Mouse (Mus musculus) gastrocnemius, adult 2 months (tissue): ENCODE results near the gene Pdzd8. TPM values are rescaled to one million over a fixed set of nuclear protein-coding genes. Genes with fewer than 3 reads are reported as not detected.

Experiments
- DNase-seq: peaks from one replicate; pipeline ENCODE4 v3.0.0; 2022
- H3K27ac ChIP-seq: fragments of 200-600 bp; 2 replicates; pipeline ENCODE4 v1.8.1; 2022; ENCODE audit warnings: mild to moderate bottlenecking
- H3K4me3 ChIP-seq: fragments of 200-600 bp; 2 replicates; pipeline ENCODE4 v1.8.1; 2022; ENCODE audit warnings: mild to moderate bottlenecking, moderate library complexity
- CTCF ChIP-seq: fragments of 200-600 bp; IDR thresholded peaks from 2 replicates; pipeline ENCODE4 v1.8.1; 2022; ENCODE audit warnings: antibody characterized with exemption, mild to moderate bottlenecking, moderate library complexity
- intact Hi-C: fragments of 180-260 bp; cut with DNase I; formaldehyde crosslinking; loops from one replicate; pipeline ENCODE4 v1.15.1; 2025
- total RNA-seq, 2 experiments: library from RNA; stranded (reverse); gene quantifications; 2 replicates each; pipeline ENCODE4 v1.2.3; 2021

Gene Pdzd8
- total RNA-seq, 2 experiments from 2014 or later = 12.1 to 17.8 TPM

DNA sequence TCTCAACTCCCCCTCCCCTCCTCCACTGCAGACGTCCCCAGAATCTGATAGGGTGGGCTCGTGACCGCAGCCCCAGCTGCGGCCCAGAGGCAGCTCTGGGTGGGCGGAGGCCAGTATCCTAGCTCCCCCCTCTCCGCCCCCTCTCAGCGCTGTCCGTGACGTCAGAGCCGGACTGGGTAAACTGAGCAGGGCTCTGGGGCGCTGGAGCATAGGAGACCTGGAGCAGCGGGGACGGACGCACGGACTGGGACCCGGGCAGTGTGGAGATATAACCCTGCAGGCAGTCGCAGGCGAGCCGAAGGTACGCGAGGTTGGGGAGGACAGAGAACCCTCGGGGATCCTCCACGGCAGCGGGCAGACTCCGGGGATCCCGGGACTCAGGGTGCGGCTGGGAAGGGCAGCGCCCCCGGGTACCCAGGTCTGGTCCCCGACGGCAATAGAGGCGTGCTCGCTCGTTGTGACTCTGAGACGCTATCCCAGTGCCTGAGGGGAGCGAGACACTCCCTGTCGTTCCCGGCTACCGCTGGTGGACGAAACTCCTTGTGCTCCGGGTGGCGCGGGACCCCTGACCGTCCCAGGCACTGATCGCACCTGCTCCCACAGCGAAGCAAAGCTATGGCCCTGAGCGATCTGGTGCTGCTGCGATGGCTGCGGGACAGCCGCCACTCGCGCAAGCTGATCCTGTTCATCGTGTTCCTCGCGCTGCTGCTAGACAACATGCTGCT lies 84.7 kb downstream of the Pdzd8 start, which contains the start of gene Slc18a2:
Gene Slc18a2 (plus strand): TSS at position 179 of the 725 bp plus-strand sequence.
- no peak for DNase-seq
- intact Hi-C loops = no loop called here
- no peak within 1 kb of the TSS for H3K27ac ChIP-seq
- H3K4me3 ChIP-seq = peak within 1 kb of the TSS; percentile 34
- TF ChIP-seq CTCF = no peak

DNA sequence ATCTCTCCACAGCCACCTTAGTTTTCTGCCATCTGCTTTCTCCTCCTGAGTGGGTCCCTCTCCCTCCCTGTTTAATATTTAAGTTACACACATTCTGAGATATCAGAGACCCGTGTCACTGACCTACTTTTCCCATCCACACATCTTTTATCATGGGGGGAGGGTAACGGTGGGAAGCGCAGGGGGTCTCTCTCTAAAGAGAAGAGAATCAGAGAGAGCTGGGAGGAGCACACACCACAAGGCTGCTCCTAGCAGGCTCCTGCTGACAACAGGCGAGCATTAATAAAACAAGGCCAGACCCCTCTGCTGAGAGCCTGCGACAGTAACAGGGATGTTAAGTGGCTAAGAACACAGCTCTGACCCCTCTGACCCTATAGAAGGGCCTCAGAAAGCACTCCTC lies 85.9 kb downstream of the Pdzd8 start:
- no peak for TF ChIP-seq CTCF
- intact Hi-C loops = no loop called here
- no peak overlapping the region for H3K27ac ChIP-seq
- no peak for DNase-seq
- H3K4me3 ChIP-seq = no peak overlapping the region

DNA sequence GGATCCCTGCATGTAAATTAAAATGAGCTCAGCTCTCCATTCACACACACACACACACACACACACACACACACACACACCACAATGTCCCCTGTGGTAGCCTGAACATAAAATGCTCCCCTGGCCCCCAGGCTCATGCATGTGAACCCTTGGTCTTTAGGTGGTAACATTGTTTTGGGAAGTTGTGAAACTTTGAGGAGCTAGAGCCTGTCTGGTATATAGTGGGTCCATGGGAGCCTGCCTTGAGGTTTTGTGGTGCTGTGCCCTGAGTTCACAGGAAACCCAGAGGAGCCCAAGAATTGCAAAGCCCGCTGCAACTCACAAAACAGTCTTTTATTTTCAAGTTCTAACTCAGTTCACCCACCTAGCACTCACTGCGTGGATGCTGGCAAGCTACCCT lies 92.9 kb downstream of the Pdzd8 start:
- no peak overlapping the region for H3K4me3 ChIP-seq
- TF ChIP-seq CTCF = no peak
- intact Hi-C loops = no loop called here
- no peak overlapping the region for H3K27ac ChIP-seq
- DNase-seq = no peak

DNA sequence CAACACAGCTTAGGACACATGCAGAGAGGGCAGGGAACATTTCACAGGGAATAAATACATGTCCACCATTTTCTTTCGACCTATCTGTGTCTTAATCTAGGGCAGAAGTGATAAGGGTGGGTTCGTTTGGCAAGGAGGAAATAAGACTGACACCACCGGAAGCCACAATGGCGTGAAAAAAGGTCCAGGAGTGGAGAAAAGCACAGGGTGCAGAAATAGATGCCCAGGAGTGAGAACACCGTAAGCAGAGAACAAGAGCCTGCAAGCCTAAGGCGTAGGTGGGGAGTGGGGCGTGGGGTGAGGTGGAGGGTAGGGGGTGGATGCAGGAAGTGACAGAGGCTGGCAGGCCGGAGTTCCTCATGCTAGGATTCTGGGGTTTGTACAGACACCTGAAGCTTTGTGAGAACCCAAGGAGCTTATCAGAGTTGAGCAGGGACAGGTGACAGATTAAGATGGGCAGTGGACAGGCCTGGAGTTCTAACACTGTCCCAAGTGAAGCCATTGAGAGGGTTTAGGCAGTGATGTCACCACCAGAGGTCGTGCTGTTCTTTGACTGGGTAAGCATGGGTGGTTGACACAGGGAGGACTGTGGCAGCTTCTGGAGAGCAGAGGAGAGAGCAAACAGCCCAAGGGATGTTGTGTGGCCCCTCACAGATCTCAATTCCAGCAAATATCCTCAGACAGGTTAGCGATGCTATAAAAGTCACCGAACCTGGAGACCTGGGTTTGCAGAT lies 96.9 kb downstream of the Pdzd8 start:
- no peak overlapping the region for H3K4me3 ChIP-seq
- no peak overlapping the region for H3K27ac ChIP-seq
- intact Hi-C loops = no loop called here
- DNase-seq = no peak
- TF ChIP-seq CTCF = no peak

DNA sequence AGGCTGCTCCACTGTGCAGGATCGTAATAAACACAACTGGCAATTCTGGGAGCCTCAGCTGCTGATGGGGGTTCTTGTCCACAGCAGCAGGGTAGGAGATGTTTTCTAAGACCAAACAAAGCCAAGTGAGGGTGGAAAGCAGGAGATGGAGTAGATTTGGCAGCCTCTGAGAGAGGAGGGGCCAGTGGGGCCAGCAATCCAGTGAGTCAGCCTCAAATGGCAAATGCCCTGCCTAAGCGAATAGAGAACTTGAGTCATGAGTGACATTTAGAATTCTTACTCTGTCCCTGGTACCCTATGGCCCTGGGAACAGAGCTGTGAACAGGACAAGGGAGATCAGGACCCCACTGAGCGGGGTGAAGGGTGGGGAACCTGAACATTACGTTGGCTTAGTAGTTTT lies 97.4 kb downstream of the Pdzd8 start:
- Histone ChIP-seq H3K27ac (no peak overlapping the region), H3K4me3 (no peak overlapping the region)
- intact Hi-C loops = no loop called here
- DNase-seq = no peak
- no peak for TF ChIP-seq CTCF

Other genes starting within 250 kb of the Pdzd8 start
- gene Vax1, start 175.7 kb downstream of the Pdzd8 start, total RNA-seq = not detected
- not detected for gene Kcnk18, start 126.6 kb downstream of the Pdzd8 start, total RNA-seq
- under 1 TPM; 0.08 to 0.10 TPM for gene Slc18a2, start 84.9 kb downstream of the Pdzd8 start, total RNA-seq
- 100 to 1,000 TPM; 256 to 333 TPM for gene Rps12-ps3, start 23.5 kb downstream of the Pdzd8 start, total RNA-seq
- gene Emx2, start 112.6 kb upstream of the Pdzd8 start, total RNA-seq = 1 to 10 TPM in 1 of 2 experiments, under 1 TPM in 1; 0.89 to 1.9 TPM